Mouse (Mus musculus) olfactory bulb, adult 2 months (tissue): ENCODE measurements around the gene Fbxl7. TPM values are rescaled to one million over a fixed set of nuclear protein-coding genes. Genes with fewer than 3 reads are reported as not detected.

ENCODE experiments used
- H3K27ac ChIP-seq: fragments of 200-500 bp; 2 replicates; pipeline ENCODE4 v1.5.1; 2012; ENCODE audit warnings: low read depth, low read length; ENCODE audit not compliant: insufficient read depth
- H3K4me1 ChIP-seq: fragments of 200-500 bp; 2 replicates; pipeline ENCODE4 v1.6.1; 2012; ENCODE audit warnings: low read length; ENCODE audit not compliant: control insufficient read depth, insufficient read depth
- H3K4me3 ChIP-seq: fragments of 200-500 bp; 2 replicates; pipeline ENCODE4 v1.5.1; 2012; ENCODE audit warnings: mild to moderate bottlenecking, low read depth, low read length, moderate library complexity; ENCODE audit not compliant: insufficient read depth
- CTCF ChIP-seq: fragments of 200-500 bp; IDR thresholded peaks from 2 replicates; pipeline ENCODE4 v1.5.1; 2012; ENCODE audit warnings: low read depth, mild to moderate bottlenecking, low read length, moderate library complexity; ENCODE audit not compliant: insufficient read depth
- POLR2A ChIP-seq: fragments of 200-500 bp; IDR thresholded peaks from 2 replicates; pipeline ENCODE4 v1.6.1; 2012; ENCODE audit warnings: mild to moderate bottlenecking, low read depth, low read length, moderate library complexity; ENCODE audit not compliant: insufficient read depth
- WGBS: fragments of 180-500 bp; shearing (Covaris S2); methylation state at CpG from one replicate; pipeline ENCODE4 v1.1.7; 2018; 5-methylcytosine and 5-hydroxymethylcytosine counted together
- polyA plus RNA-seq: library from polyadenylated mRNA; stranded (reverse); fragments of >200 nt; gene quantifications from 2 replicates; pipeline ENCODE4 v1.2.4, GENCODE M21; 2012; ENCODE audit warnings: low replicate concordance; ENCODE audit not compliant: missing spikeins, insufficient read depth, insufficient read length

Fbxl7 gene
- polyA plus RNA-seq, 1 experiment, result not detected

GRCm38 (mm10) chr15:26838386-26838785 lies 57.0 kb downstream of the Fbxl7 start:
- Histone ChIP-seq H3K4me3 (no peak overlapping the region), H3K4me1 (no peaks in the 10 kb centered on the region), H3K27ac (no peak overlapping the region)
- WGBS, result 90% methylated on average over 1 of the region's 1 CpGs
- TF ChIP-seq POLR2A (no peak), CTCF (no peak)

- 41% methylated on average over 3 of the region's 3 CpGs for WGBS
- H3K4me1 ChIP-seq, result no peaks in the 10 kb centered on the region
- no peak for TF ChIP-seq CTCF
- TF ChIP-seq POLR2A, result no peak
- no peak overlapping the region for H3K27ac ChIP-seq
- no peak overlapping the region for H3K4me3 ChIP-seq
These were observed 58.2 kb downstream of the Fbxl7 start for GRCm38 (mm10) chr15:26837200-26837599.

- no peak overlapping the region for H3K4me3 ChIP-seq
- H3K27ac ChIP-seq, result no peak overlapping the region
- WGBS, result 88% methylated on average over 5 of the region's 5 CpGs
- no peaks in the 10 kb centered on the region for H3K4me1 ChIP-seq
- TF ChIP-seq CTCF (no peak), POLR2A (no peak)
These were observed 61.0 kb downstream of the Fbxl7 start for GRCm38 (mm10) chr15:26834415-26834814.

- TF ChIP-seq POLR2A, result no peak
- no peak for TF ChIP-seq CTCF
These were observed 64.2 kb downstream of the Fbxl7 start for GRCm38 (mm10) chr15:26831141-26831540.

GRCm38 (mm10) chr15:26816931-26817330 lies 78.4 kb downstream of the Fbxl7 start:
- Histone ChIP-seq H3K27ac (no peak overlapping the region), H3K4me1 (no peaks in the 10 kb centered on the region), H3K4me3 (no peak overlapping the region)
- 95% methylated on average over 1 of the region's 1 CpGs for WGBS
- TF ChIP-seq POLR2A (no peak), CTCF (no peak)

More at GRCm38 (mm10) chr15:26831141-26831540, 64.2 kb downstream of the Fbxl7 start:
- 90% methylated on average over 4 of the region's 4 CpGs for WGBS
- H3K4me3 ChIP-seq, result no peak overlapping the region
- no peaks in the 10 kb centered on the region for H3K4me1 ChIP-seq
- no peak overlapping the region for H3K27ac ChIP-seq

GRCm38 (mm10) chr15:26812856-26813255 lies 82.5 kb downstream of the Fbxl7 start:
- 76% methylated on average over 3 of the region's 3 CpGs for WGBS
- TF ChIP-seq CTCF (no peak), POLR2A (no peak)

GRCm38 (mm10) chr15:26809569-26809968 lies 85.8 kb downstream of the Fbxl7 start:
- 71% methylated on average over 3 of the region's 3 CpGs for WGBS
- TF ChIP-seq POLR2A (no peak), CTCF (no peak)
- no peak overlapping the region for H3K27ac ChIP-seq
- no peak overlapping the region for H3K4me3 ChIP-seq
- H3K4me1 ChIP-seq, result no peaks in the 10 kb centered on the region

More at GRCm38 (mm10) chr15:26812856-26813255, 82.5 kb downstream of the Fbxl7 start:
- Histone ChIP-seq H3K4me3 (no peak overlapping the region), H3K4me1 (no peaks in the 10 kb centered on the region), H3K27ac (no peak overlapping the region)

- Histone ChIP-seq H3K4me1 (no peaks in the 10 kb centered on the region), H3K4me3 (no peak overlapping the region), H3K27ac (no peak overlapping the region)
- TF ChIP-seq POLR2A (no peak), CTCF (no peak)
- 92% methylated on average over 5 of the region's 5 CpGs for WGBS
These were observed 91.3 kb downstream of the Fbxl7 start for GRCm38 (mm10) chr15:26804046-26804445.

- TF ChIP-seq CTCF (no peak), POLR2A (no peak)
- Histone ChIP-seq H3K27ac (no peak overlapping the region), H3K4me1 (no peaks in the 10 kb centered on the region), H3K4me3 (no peak overlapping the region)
- 88% methylated on average over 3 of the region's 3 CpGs for WGBS
These were observed 95.8 kb downstream of the Fbxl7 start for GRCm38 (mm10) chr15:26799457-26800021.

- Histone ChIP-seq H3K4me3 (no peak overlapping the region), H3K4me1 (no peaks in the 10 kb centered on the region), H3K27ac (no peak overlapping the region)
- 81% methylated on average over 2 of the region's 2 CpGs for WGBS
- TF ChIP-seq CTCF, result no peak
- no peak for TF ChIP-seq POLR2A
These were observed 99.4 kb downstream of the Fbxl7 start for GRCm38 (mm10) chr15:26795937-26796336.
